Mouse (Mus musculus) lung, adult 10 weeks (tissue): ENCODE results near the gene Rasd1. TPM values are rescaled to one million over a fixed set of nuclear protein-coding genes. Genes with fewer than 3 reads are reported as not detected.

ENCODE experiments used
- polyA plus RNA-seq: library from polyadenylated mRNA; stranded (reverse); fragments of 350-450 nt; fragmentation: Illumina TruSeq; extraction: RNeasy Lipid Tissue Mini Kit (QIAGEN cat#74804); gene quantifications from one replicate; pipeline ENCODE4 v1.2.3, GENCODE M21; 2014; ENCODE audit warnings: low read depth, low replicate concordance; ENCODE audit not compliant: insufficient read depth

Gene Rasd1
- 5.3 TPM for polyA plus RNA-seq

DNA sequence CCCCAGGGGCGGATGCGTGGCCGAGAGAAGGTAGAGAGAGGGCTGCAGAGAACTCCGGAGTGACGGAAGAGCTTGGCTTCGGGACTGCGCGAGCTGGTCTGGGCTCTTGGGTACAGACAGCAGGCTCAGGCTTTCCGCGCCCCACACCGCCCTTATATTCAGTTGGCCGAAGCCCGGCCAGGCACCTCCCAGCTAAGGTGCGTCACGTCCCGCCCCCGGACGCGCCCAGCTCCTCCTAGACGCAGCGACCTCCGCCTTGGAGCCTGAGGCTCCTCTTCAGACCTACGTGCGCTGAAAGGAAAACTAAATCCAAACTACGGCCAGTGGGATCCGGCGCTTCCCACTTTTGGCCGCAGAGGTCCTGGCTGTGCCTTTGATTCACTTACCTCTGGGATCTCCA lies at the start of gene Rasd1:
TSS of gene Rasd1 (minus strand) at position 127 of the 400 bp plus-strand sequence.

DNA sequence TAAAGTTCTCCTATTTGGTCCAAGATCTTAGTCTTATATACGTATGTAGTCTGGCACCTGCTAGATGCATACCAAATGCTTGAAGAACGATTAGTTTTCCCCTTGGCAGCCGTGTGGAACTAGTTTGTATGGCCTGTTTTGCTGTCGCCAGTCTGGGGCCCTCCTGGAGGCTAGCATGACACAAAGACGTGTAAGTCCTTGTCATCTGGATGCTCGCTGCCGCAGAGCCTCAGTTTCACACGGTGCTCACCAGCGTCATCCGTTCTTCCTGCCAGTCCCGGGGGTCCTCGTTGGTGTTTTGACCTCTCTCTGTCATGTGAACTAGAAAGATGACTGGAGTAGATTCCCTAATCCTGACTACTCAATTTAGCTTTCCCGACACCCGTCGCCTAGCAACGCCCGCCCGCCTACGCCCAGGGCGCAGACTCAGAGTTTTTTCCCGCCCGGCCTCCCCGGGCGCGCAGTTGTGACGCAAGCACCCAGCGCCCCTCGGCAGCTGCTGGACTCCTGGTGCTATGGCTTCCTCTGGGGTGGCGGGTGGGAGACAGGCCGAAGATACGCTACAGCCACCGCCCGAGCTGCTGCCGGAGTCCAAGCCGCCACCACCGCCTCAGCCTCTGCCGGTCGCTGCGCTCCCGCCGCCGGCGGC lies 16.9 kb downstream of the Rasd1 start, which contains the start of gene Med9:
TSS of gene Med9 (plus strand) at position 455 of the 649 bp plus-strand sequence.

Other genes starting within 250 kb of the Rasd1 start
- gene Pld6, start 177.3 kb downstream of the Rasd1 start, polyA plus RNA-seq = 0.27 TPM
- gene Flcn, start 154.9 kb downstream of the Rasd1 start, polyA plus RNA-seq = 19.0 TPM
- gene Nt5m, start 125.5 kb downstream of the Rasd1 start, polyA plus RNA-seq = 12.8 TPM
- 49.2 TPM for gene Cops3, start 125.1 kb downstream of the Rasd1 start, polyA plus RNA-seq
- gene Med9, start 16.7 kb downstream of the Rasd1 start, polyA plus RNA-seq = 15.4 TPM
- gene Pemt, start 81.5 kb upstream of the Rasd1 start, polyA plus RNA-seq = 5.9 TPM
- 9.7 TPM for gene Rai1, start 140.1 kb upstream of the Rasd1 start, polyA plus RNA-seq